17 mouse cellular contexts compared by ENCODE assay signal in the genomic region with DNA sequence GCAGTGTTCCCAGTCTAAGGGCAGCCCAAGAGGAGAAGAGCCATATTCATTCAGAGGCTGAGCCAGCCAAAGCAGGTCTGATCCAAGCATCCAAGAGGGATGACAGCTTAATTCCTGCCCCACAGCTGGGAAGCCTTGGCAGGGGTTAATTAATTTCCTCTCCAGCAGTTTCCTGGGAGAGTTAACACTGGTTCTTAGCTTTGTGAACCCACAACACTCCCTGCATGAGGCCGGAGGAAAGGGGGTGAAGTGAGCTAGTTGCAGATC.
DNase-seq lines count a peak whose midpoint lies in the region; ATAC-seq lines count a peak whose summit lies in the region.
"Had no signal": no experiment of that assay in that cellular context is flagged by ENCODE, and none has a peak within 500 bp of the region (broad histone marks: within the 10 kb centered on the region; RNA-seq: fewer than 3 reads in every experiment).

No protein-coding gene starts in this region.

- no peaks in the 10 kb centered on the region for H3K9me3 ChIP-seq in forebrain, embryonic 12.5 days
- no peaks in the 10 kb centered on the region for H3K9me3 ChIP-seq in hindbrain, embryonic 14.5 days (ENCODE audit: control insufficient read depth, low read length)
- H3K9me3 ChIP-seq in midbrain, embryonic 14.5 days (ENCODE audit: control insufficient read depth, low read length): no peaks in the 10 kb centered on the region
- H3K9me3 ChIP-seq: limb, embryonic 15.5 days had no signal

- no peak overlapping the region for H3K4me2 ChIP-seq in forebrain, embryonic 12.5 days
- no peak overlapping the region for H3K4me2 ChIP-seq in hindbrain, embryonic 14.5 days (replicated peaks)
- H3K4me2 ChIP-seq in midbrain, embryonic 14.5 days (ENCODE audit: low read length): no peak overlapping the region
- H3K4me2 ChIP-seq: limb, embryonic 15.5 days had no signal

- no peak overlapping the region for H3K4me3 ChIP-seq in forebrain, embryonic 12.5 days (replicated peaks)
- H3K4me3 ChIP-seq in hindbrain, embryonic 14.5 days (replicated peaks; ENCODE audit: low read length): no peak overlapping the region
- no peak overlapping the region for H3K4me3 ChIP-seq in midbrain, embryonic 14.5 days (replicated peaks; ENCODE audit: low read depth, low read length)
- H3K4me3 ChIP-seq: limb, embryonic 15.5 days had no signal

- 5% methylated on average over 1 of the region's 1 CpGs for WGBS in forebrain, embryonic 12.5 days
- WGBS in hindbrain, embryonic 14.5 days: 10% methylated on average over 1 of the region's 1 CpGs
- 0% methylated on average over 1 of the region's 1 CpGs for WGBS in midbrain, embryonic 14.5 days

- H3K27me3 ChIP-seq in forebrain, embryonic 12.5 days: no peaks in the 10 kb centered on the region
- no peaks in the 10 kb centered on the region for H3K27me3 ChIP-seq in hindbrain, embryonic 14.5 days (ENCODE audit: control insufficient read depth, insufficient read depth, low read length)
- no peaks in the 10 kb centered on the region for H3K27me3 ChIP-seq in midbrain, embryonic 14.5 days (ENCODE audit: control insufficient read depth, insufficient read depth, low read length)
- H3K27me3 ChIP-seq: limb, embryonic 15.5 days had no signal

- no peaks in the 10 kb centered on the region for H3K36me3 ChIP-seq in forebrain, embryonic 12.5 days (replicated peaks)
- H3K36me3 ChIP-seq in hindbrain, embryonic 14.5 days (replicated peaks; ENCODE audit: control insufficient read depth, insufficient read depth): no peaks in the 10 kb centered on the region
- no peaks in the 10 kb centered on the region for H3K36me3 ChIP-seq in midbrain, embryonic 14.5 days (ENCODE audit: control insufficient read depth, insufficient read depth, low read length)
- H3K36me3 ChIP-seq: limb, embryonic 15.5 days had no signal

- 0 out of 2 replicates have a peak, but pooled peaks have one; percentile 58 for ATAC-seq in forebrain, embryonic 12.5 days (ENCODE audit: low FRiP score)
- ATAC-seq in hindbrain, embryonic 14.5 days (ENCODE audit: low FRiP score): peak; percentile 65; the same call in 1 of the 2 replicates
- ATAC-seq in midbrain, embryonic 14.5 days (ENCODE audit: low FRiP score, low TSS enrichment): peak; percentile 48; the same call in 1 of the 2 replicates
- no peak for ATAC-seq in erythroblast, adult 5-6 weeks (replicated peaks; ENCODE audit: low FRiP score, poor library complexity, severe bottlenecking)
- ATAC-seq: inflammation-experienced regulatory T-cells, adult 6 months had no signal

- H3K27ac ChIP-seq in forebrain, embryonic 12.5 days: 0 out of 2 replicates have a peak overlapping the region, but pooled peaks have one; percentile 27
- H3K27ac ChIP-seq in hindbrain, embryonic 14.5 days: no peak overlapping the region
- H3K27ac ChIP-seq in midbrain, embryonic 14.5 days (replicated peaks; ENCODE audit: low read depth, low read length): peak overlapping the region; percentile 26; the same call in 1 of the 2 replicates
- H3K27ac ChIP-seq: limb, embryonic 15.5 days had no signal

- H3K4me1 ChIP-seq in forebrain, embryonic 12.5 days: peaks cover 23% of the 10 kb centered on the region
- H3K4me1 ChIP-seq in hindbrain, embryonic 14.5 days (replicated peaks; ENCODE audit: control insufficient read depth, insufficient read depth, low read length): peaks cover 11% of the 10 kb centered on the region
- peaks cover 24% of the 10 kb centered on the region for H3K4me1 ChIP-seq in midbrain, embryonic 14.5 days (ENCODE audit: control insufficient read depth, insufficient read depth, low read length)

- DNase-seq in brain, adult 2 months (ENCODE audit: low read depth, low spot score): peak; percentile 41
- DNase-seq in hindbrain, embryonic 14.5 days (ENCODE audit: low spot score): no peak
- peak; percentile 49 for DNase-seq in midbrain, embryonic 14.5 days
- no peak for DNase-seq in urinary bladder, adult 2 months (ENCODE audit: low spot score)
- DNase-seq in cerebellum, adult 8-10 months: no peak
- DNase-seq: adrenal gland, postnatal 25 days; cerebellum, adult 9-10 months; gastrocnemius, postnatal 36 days; kidney, adult 9 months; kidney, postnatal 36 days; retina, postnatal 1 day; right cerebral cortex, postnatal 4 days; thymus, postnatal 36 days had no signal

- no peak overlapping the region for H3K9ac ChIP-seq in forebrain, embryonic 12.5 days
- H3K9ac ChIP-seq in hindbrain, embryonic 14.5 days: no peak overlapping the region
- H3K9ac ChIP-seq in midbrain, embryonic 14.5 days (replicated peaks; ENCODE audit: low read length): no peak overlapping the region
- H3K9ac ChIP-seq: limb, embryonic 15.5 days had no signal

Comparison
In these comparisons a context has a peak if more than half of its experiments do, and no peak if none do; other contexts are left out.
1. DNase-seq: peak in brain, adult 2 months (single experiment) and midbrain, embryonic 14.5 days (single experiment); none in hindbrain, embryonic 14.5 days (single experiment), urinary bladder, adult 2 months (single experiment) and cerebellum, adult 8-10 months (single experiment).